Mouse (Mus musculus): ENCODE data around the gene Zfp384. TPM values are rescaled to one million over a fixed set of nuclear protein-coding genes. Genes with fewer than 3 reads are reported as not detected.

The Zfp384 gene
- polyA plus RNA-seq (2012; rRNA removed), result 18.1 and 21.6 TPM in 2 replicates

GRCm38 (mm10) chr6:125009129-125009180 lies at the start of gene Zfp384:
Zfp384 (plus strand) TSS chr6:125009145.

GRCm38 (mm10) chr6:124965088-124965719 lies 43.7 kb upstream of the Zfp384 start, which contains the start of gene Cops7a:
Cops7a (minus strand) TSS chr6:124965538.

GRCm38 (mm10) chr6:124996551-124997501 lies 12.1 kb upstream of the Zfp384 start, which contains the start of gene Pianp:
Pianp (plus strand) TSS chr6:124996694.

GRCm38 (mm10) chr6:125039533-125040153 lies 30.7 kb downstream of the Zfp384 start, which contains the start of gene Ing4:
Ing4 (plus strand) TSS chr6:125039760.

GRCm38 (mm10) chr6:125049678-125050077 lies 40.7 kb downstream of the Zfp384 start, which contains the start of gene Acrbp:
Acrbp (plus strand) TSS chr6:125049689.

GRCm38 (mm10) chr6:125067571-125067995 lies 58.6 kb downstream of the Zfp384 start, which contains the start of gene Lpar5:
Lpar5 (plus strand) TSS chr6:125067920.

Other genes starting within 250 kb of the Zfp384 start
- 0.25 and 0.46 TPM in 2 replicates for gene Eno2, start 239.5 kb upstream of the Zfp384 start, polyA plus RNA-seq (2012; rRNA removed)
- gene Lrrc23, start 229.4 kb upstream of the Zfp384 start, polyA plus RNA-seq (2012; rRNA removed), result 0.06 TPM in 1 of 2 replicates, not detected in the other
- gene Spsb2, start 200.5 kb upstream of the Zfp384 start, polyA plus RNA-seq (2012; rRNA removed), result 4.4 and 5.3 TPM in 2 replicates
- 274 and 318 TPM in 2 replicates for gene Tpi1, start 194.8 kb upstream of the Zfp384 start, polyA plus RNA-seq (2012; rRNA removed)
- 26.5 and 29.8 TPM in 2 replicates for gene Usp5, start 179.7 kb upstream of the Zfp384 start, polyA plus RNA-seq (2012; rRNA removed)
- gene Cdca3, start 179.6 kb upstream of the Zfp384 start, polyA plus RNA-seq (2012; rRNA removed), result 120 and 156 TPM in 2 replicates
- gene Gnb3, start 168.9 kb upstream of the Zfp384 start, polyA plus RNA-seq (2012; rRNA removed), result 0.09 TPM in 1 of 2 replicates, not detected in the other
- gene P3h3, start 151.4 kb upstream of the Zfp384 start, polyA plus RNA-seq (2012; rRNA removed), result 2.9 and 4.2 TPM in 2 replicates
- 0.03 and 0.08 TPM in 2 replicates for gene Gpr162, start 145.2 kb upstream of the Zfp384 start, polyA plus RNA-seq (2012; rRNA removed)
- 0.05 and 0.08 TPM in 2 replicates for gene Cd4, start 120.9 kb upstream of the Zfp384 start, polyA plus RNA-seq (2012; rRNA removed)
- 0.09 and 0.11 TPM in 2 replicates for gene Lag3, start 97.4 kb upstream of the Zfp384 start, polyA plus RNA-seq (2012; rRNA removed)
- gene Ptms, start 89.0 kb upstream of the Zfp384 start, polyA plus RNA-seq (2012; rRNA removed), result 107 and 113 TPM in 2 replicates
- gene Mlf2, start 77.8 kb upstream of the Zfp384 start, polyA plus RNA-seq (2012; rRNA removed), result 79.5 and 83.4 TPM in 2 replicates
- gene Cops7a, start 43.6 kb upstream of the Zfp384 start, polyA plus RNA-seq (2012; rRNA removed), result 48.8 and 56.1 TPM in 2 replicates
- 0.03 TPM in 2 replicates for gene Pianp, start 12.5 kb upstream of the Zfp384 start, polyA plus RNA-seq (2012; rRNA removed)
- 16.7 and 18.7 TPM in 2 replicates for gene Ing4, start 30.6 kb downstream of the Zfp384 start, polyA plus RNA-seq (2012; rRNA removed)
- 2.5 and 3.8 TPM in 2 replicates for gene Acrbp, start 40.5 kb downstream of the Zfp384 start, polyA plus RNA-seq (2012; rRNA removed)
- gene Lpar5, start 58.8 kb downstream of the Zfp384 start, polyA plus RNA-seq (2012; rRNA removed), result 1.1 and 1.9 TPM in 2 replicates
- 24.7 and 28.3 TPM in 2 replicates for gene Chd4, start 86.8 kb downstream of the Zfp384 start, polyA plus RNA-seq (2012; rRNA removed)
- gene Nop2, start 122.8 kb downstream of the Zfp384 start, polyA plus RNA-seq (2012; rRNA removed), result 24.5 and 26.9 TPM in 2 replicates
- 5.8 and 6.3 TPM in 2 replicates for gene Iffo1, start 136.1 kb downstream of the Zfp384 start, polyA plus RNA-seq (2012; rRNA removed)
- gene Gapdh, start 157.3 kb downstream of the Zfp384 start, polyA plus RNA-seq (2012; rRNA removed), result 1,650 and 2,016 TPM in 2 replicates
- 121 and 141 TPM in 2 replicates for gene Ncapd2, start 182.6 kb downstream of the Zfp384 start, polyA plus RNA-seq (2012; rRNA removed)
- gene Mrpl51, start 182.7 kb downstream of the Zfp384 start, polyA plus RNA-seq (2012; rRNA removed), result 53.6 and 57.5 TPM in 2 replicates
- gene Vamp1, start 206.4 kb downstream of the Zfp384 start, polyA plus RNA-seq (2012; rRNA removed), result 3.4 and 3.6 TPM in 2 replicates
- gene Tapbpl, start 222.7 kb downstream of the Zfp384 start, polyA plus RNA-seq (2012; rRNA removed), result 4.1 and 4.3 TPM in 2 replicates
- 0.52 and 0.83 TPM in 2 replicates for gene Cd27, start 227.9 kb downstream of the Zfp384 start, polyA plus RNA-seq (2012; rRNA removed)

All from liver, embryonic 14 days (tissue).